Mouse (Mus musculus): ENCODE data around the gene Ripor3. TPM values are rescaled to one million over a fixed set of nuclear protein-coding genes. Genes with fewer than 3 reads are reported as not detected.

Gene Ripor3
- total RNA-seq (2023) = 8.7 TPM

DNA sequence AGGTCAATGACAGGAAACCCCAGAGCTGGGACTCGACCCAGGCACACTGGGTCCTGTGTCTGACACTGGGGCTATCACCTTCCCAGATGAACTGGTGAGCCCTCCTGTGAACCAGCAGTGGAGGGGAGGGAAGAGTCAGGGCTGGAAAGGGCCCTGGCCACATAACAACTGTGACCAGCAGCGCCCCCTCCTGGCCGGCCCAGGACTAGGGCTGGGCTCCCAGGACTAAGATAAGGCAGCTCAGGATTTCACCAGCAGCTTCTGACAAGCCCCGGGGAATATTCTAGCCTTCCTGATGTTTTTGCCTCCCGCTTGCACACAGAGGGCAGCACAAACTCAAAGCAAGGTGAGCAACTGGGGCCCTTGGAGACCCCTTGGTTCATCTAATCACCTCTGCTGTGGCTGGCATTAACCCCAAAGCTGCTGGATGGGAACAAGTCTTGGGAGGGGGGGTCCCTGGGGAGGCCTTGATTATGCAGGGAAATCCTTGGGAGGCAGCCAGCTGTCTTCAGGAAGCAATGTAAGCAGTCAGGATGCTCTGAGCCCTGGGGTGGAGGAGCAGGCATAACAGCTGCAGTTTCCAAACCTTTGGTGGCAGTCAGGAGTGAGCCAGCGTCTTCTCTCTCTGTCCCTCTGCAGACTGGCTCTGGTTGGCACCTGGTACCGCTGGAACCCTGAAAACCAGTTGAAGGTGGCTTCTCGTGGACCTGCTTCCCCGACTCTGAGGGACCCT lies at the start of gene Ripor3:
Gene Ripor3, minus strand, starts transcription at position 683 of the 733 bp plus-strand sequence.

DNA sequence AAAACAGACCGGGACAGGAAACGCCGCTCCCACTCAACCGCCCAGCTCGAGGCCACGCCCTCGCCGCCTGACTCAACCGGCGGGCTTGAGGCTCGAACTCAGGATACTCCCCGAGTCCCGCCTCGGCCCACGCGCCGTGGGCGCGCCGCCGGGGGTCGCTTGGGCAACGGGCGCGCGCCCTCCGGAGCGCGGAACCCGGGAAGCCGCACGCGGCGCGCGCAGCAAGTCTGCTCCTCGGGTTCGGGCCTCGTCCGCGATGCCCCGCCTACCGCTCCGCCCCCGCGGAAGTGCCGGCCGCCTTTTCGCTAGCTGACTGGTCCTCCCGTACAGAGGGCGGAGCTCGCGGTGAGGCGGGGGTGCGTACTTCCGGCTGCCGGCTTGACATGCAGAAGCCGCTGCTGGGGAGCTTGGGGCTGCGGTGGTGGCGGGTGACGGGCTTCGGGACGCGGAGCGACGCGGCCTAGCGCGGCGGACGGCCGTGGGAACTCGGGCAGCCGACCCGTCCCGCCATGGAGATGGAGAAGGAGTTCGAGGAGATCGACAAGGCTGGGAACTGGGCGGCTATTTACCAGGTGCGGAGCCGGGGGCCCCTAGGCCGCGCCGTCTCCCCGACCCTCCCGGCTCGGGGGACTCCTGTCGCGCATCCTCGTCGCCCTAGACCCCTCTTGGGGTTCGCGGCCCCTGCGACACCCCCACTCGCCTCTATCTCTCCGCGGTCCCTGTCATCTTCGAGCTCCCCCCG lies 78.3 kb downstream of the Ripor3 start, which contains the start of gene Ptpn1:
Gene Ptpn1, plus strand, starts transcription at position 73 of the 742 bp plus-strand sequence.

Other genes starting within 250 kb of the Ripor3 start
- gene Ptpn1, start 78.6 kb downstream of the Ripor3 start, total RNA-seq (2023) = 131 TPM
- 2.5 TPM for gene Pard6b, start 70.4 kb upstream of the Ripor3 start, total RNA-seq (2023)
- 102 TPM for gene Adnp, start 196.5 kb upstream of the Ripor3 start, total RNA-seq (2023)
- gene Gm20716, start 219.7 kb upstream of the Ripor3 start, total RNA-seq (2023) = 12.0 TPM
- 130 TPM for gene Dpm1, start 220.0 kb upstream of the Ripor3 start, total RNA-seq (2023)
- 15.8 TPM for gene Mocs3, start 220.0 kb upstream of the Ripor3 start, total RNA-seq (2023)